Mouse (Mus musculus) lung, adult 18-20 months (tissue): ENCODE results near the gene Efna5.
A peak's percentile ranks its signal among the peaks of the same experiment; 100 is the strongest.

Source experiments
- DNase-seq, 2 experiments: peaks; one replicate each; pipeline ENCODE4 v3.0.0; 2022; ENCODE audit warnings: mixed read lengths in 2 of 2

Efna5 gene

GRCm38 (mm10) chr17:62852822-62853608 is 28.1 kb downstream of the Efna5 start:
- DNase-seq: no peak

- DNase-seq: no peak
Measured at GRCm38 (mm10) chr17:62851268-62851667, 29.8 kb downstream of the Efna5 start.

GRCm38 (mm10) chr17:62850603-62851002 is 30.5 kb downstream of the Efna5 start:
- DNase-seq: no peak

GRCm38 (mm10) chr17:62849676-62850075 is 31.4 kb downstream of the Efna5 start:
- DNase-seq: no peak

GRCm38 (mm10) chr17:62845656-62846055 is 35.5 kb downstream of the Efna5 start:
- DNase-seq: no peak

GRCm38 (mm10) chr17:62844329-62844728 is 36.8 kb downstream of the Efna5 start:
- DNase-seq: no peak

- DNase-seq: no peak
Measured at GRCm38 (mm10) chr17:62837336-62837735, 43.8 kb downstream of the Efna5 start.

GRCm38 (mm10) chr17:62836598-62837106 is 44.5 kb downstream of the Efna5 start:
- DNase-seq: no peak

GRCm38 (mm10) chr17:62832550-62833127 is 48.5 kb downstream of the Efna5 start:
- DNase-seq: no peak

GRCm38 (mm10) chr17:62827549-62827948 is 53.6 kb downstream of the Efna5 start:
- no peak for DNase-seq

- DNase-seq: no peak
Measured at GRCm38 (mm10) chr17:62821219-62821618, 59.9 kb downstream of the Efna5 start.

GRCm38 (mm10) chr17:62819931-62820330 is 61.2 kb downstream of the Efna5 start:
- no peak for DNase-seq

GRCm38 (mm10) chr17:62818821-62819220 is 62.3 kb downstream of the Efna5 start:
- DNase-seq: no peak

- DNase-seq: no peak
Measured at GRCm38 (mm10) chr17:62818337-62818736, 62.8 kb downstream of the Efna5 start.

GRCm38 (mm10) chr17:62816879-62817278 is 64.2 kb downstream of the Efna5 start:
- no peak for DNase-seq

- DNase-seq: no peak
Measured at GRCm38 (mm10) chr17:62813461-62813860, 67.7 kb downstream of the Efna5 start.

- no peak for DNase-seq
Measured at GRCm38 (mm10) chr17:62807891-62808290, 73.2 kb downstream of the Efna5 start.

GRCm38 (mm10) chr17:62806646-62807045 is 74.5 kb downstream of the Efna5 start:
- peak in 1 of 2 experiments; percentile 24 for DNase-seq

- no peak for DNase-seq
Measured at GRCm38 (mm10) chr17:62802748-62803147, 78.4 kb downstream of the Efna5 start.

- no peak for DNase-seq
Measured at GRCm38 (mm10) chr17:62797272-62797671, 83.8 kb downstream of the Efna5 start.

- no peak for DNase-seq
Measured at GRCm38 (mm10) chr17:62789291-62790290, 91.5 kb downstream of the Efna5 start.

GRCm38 (mm10) chr17:62788783-62789182 is 92.3 kb downstream of the Efna5 start:
- DNase-seq: no peak

- DNase-seq: no peak
Measured at GRCm38 (mm10) chr17:62787855-62788254, 93.3 kb downstream of the Efna5 start.
